ENCODE assay signal across 8 mouse cellular contexts in the genomic region with DNA sequence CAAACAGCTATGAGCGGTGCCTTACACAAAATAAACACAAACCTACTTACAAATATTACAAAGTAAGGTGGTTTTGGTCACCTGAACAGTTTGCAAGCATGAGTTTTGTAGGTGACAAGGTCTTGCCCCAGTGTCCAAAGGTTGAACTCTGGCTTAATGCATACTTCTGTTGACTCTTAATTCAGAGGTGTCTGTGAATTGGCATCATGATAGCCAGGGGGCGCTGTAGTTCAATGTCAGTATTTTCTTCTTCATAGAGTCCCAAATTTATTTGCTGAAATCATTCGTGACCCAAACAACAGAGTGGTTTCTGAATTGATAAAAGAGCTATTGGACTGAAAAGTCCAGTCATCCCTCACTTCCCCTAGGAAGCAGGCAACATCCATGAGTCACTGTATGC. TPM values are rescaled to one million over a fixed set of nuclear protein-coding genes. Genes with fewer than 3 reads are reported as not detected.
DNase-seq lines count a peak whose midpoint lies in the region; ATAC-seq and TF ChIP-seq lines count a peak whose summit lies in the region.

No protein-coding gene starts in this region.

- H3K27ac ChIP-seq in heart, embryonic 11.5 days (ENCODE audit: low read depth, low read length): no peak overlapping the region
- H3K27ac ChIP-seq in cerebellum, adult 2 months (ENCODE audit: insufficient read depth, low read length): no peak overlapping the region
- no peak overlapping the region for H3K27ac ChIP-seq in midbrain, postnatal 0 days (ENCODE audit: low read depth, low read length)

- peak; percentile 51; the same call in 1 of the 2 replicates for TF ChIP-seq CTCF in cerebellum, adult 2 months (IDR thresholded peaks at IDR 0.05; ENCODE audit: borderline replicate concordance, insufficient read depth, low read depth, low read length)
- peak; percentile 73 for TF ChIP-seq CTCF in midbrain, postnatal 0 days (IDR thresholded peaks at IDR 0.05)

- no peak for ATAC-seq in heart, embryonic 11.5 days (replicated peaks; ENCODE audit: insufficient number of reproducible peaks, low FRiP score, low TSS enrichment)
- no peak for ATAC-seq in midbrain, postnatal 0 days (ENCODE audit: low FRiP score)

- H3K4me1 ChIP-seq in heart, embryonic 11.5 days (ENCODE audit: control insufficient read depth, insufficient read depth, low read length): peaks cover 15% of the 10 kb centered on the region; the same call in 1 of the 2 replicates
- H3K4me1 ChIP-seq in cerebellum, adult 2 months (ENCODE audit: control insufficient read depth, insufficient read depth, low read length): no peaks in the 10 kb centered on the region
- no peaks in the 10 kb centered on the region for H3K4me1 ChIP-seq in midbrain, postnatal 0 days (ENCODE audit: insufficient read depth, low read length)

- no peak overlapping the region for H3K9ac ChIP-seq in heart, embryonic 11.5 days (ENCODE audit: low read depth, low read length)
- H3K9ac ChIP-seq in midbrain, postnatal 0 days (replicated peaks; ENCODE audit: low read length, poor library complexity, severe bottlenecking): no peak overlapping the region

- 40% methylated on average over 3 of the region's 3 CpGs for WGBS in heart, embryonic 11.5 days (ENCODE audit: insufficient replicate concordance)
- 37% methylated on average over 3 of the region's 3 CpGs for WGBS in cerebellum, adult 2 months
- 35% methylated on average over 3 of the region's 3 CpGs for whole genome bisulfite sequencing in midbrain, postnatal 0 days

- H3K36me3 ChIP-seq in heart, embryonic 11.5 days (ENCODE audit: control insufficient read depth, insufficient read depth, low read length): no peaks in the 10 kb centered on the region
- H3K36me3 ChIP-seq in midbrain, postnatal 0 days (ENCODE audit: insufficient read depth, low read length): no peaks in the 10 kb centered on the region

- H3K9me3 ChIP-seq in heart, embryonic 11.5 days (replicated peaks; ENCODE audit: control insufficient read depth, low read length): no peaks in the 10 kb centered on the region
- no peaks in the 10 kb centered on the region for H3K9me3 ChIP-seq in midbrain, postnatal 0 days (ENCODE audit: low read length)

- no peak for TF ChIP-seq POLR2A in cerebellum, adult 2 months (IDR thresholded peaks at IDR 0.05; ENCODE audit: borderline replicate concordance, insufficient read depth, low read length)

- H3K4me3 ChIP-seq in heart, embryonic 11.5 days (ENCODE audit: low read depth, low read length): no peak overlapping the region
- H3K4me3 ChIP-seq in cerebellum, adult 2 months (replicated peaks; ENCODE audit: insufficient read depth, low read depth, low read length): no peak overlapping the region
- H3K4me3 ChIP-seq in midbrain, postnatal 0 days (ENCODE audit: low read depth, low read length): no peak overlapping the region

- peak; percentile 90 for DNase-seq in heart, adult 11 months
- DNase-seq in MEL-GATA-1-ER (ENCODE audit: extremely low read depth, low read depth): peak; percentile 42
- DNase-seq in cerebellum, adult 2 months: peak; percentile 56 to 67
- peak; percentile 44 to 71 for DNase-seq in gastrocnemius, postnatal 36 days
- peak; percentile 52 to 85 for DNase-seq in layer of hippocampus, postnatal 25 days (ENCODE audit: extremely low spot score in 1 of 2, low spot score in 1 of 2)
- DNase-seq in midbrain, postnatal 0 days (ENCODE audit: low spot score): peak; percentile 72
- peak; percentile 74 to 91 for DNase-seq in spleen, postnatal 4 days (ENCODE audit: low spot score in 2 of 2)

- no peaks in the 10 kb centered on the region for H3K27me3 ChIP-seq in heart, embryonic 11.5 days (ENCODE audit: control insufficient read depth, insufficient read depth, low read length)
- H3K27me3 ChIP-seq in cerebellum, adult 2 months (ENCODE audit: control insufficient read depth, insufficient read depth, low read length): no peaks in the 10 kb centered on the region
- no peaks in the 10 kb centered on the region for H3K27me3 ChIP-seq in midbrain, postnatal 0 days (ENCODE audit: insufficient read depth, low read length)

- no peak overlapping the region for H3K4me2 ChIP-seq in heart, embryonic 11.5 days
- H3K4me2 ChIP-seq in midbrain, postnatal 0 days (ENCODE audit: low read depth, low read length, poor library complexity, severe bottlenecking): no peak overlapping the region

- intact Hi-C loops in gastrocnemius, postnatal 36 days (cut with DNase I): loop anchor here (5.0 to 10.0 kb wide), 2 partner anchors 91 to 154 kb away; a partner anchor contains a TSS

RNA-seq across cellular contexts. Expression of a gene that starts 50.2 kb away (rescaled TPM):
- polyA plus RNA-seq in heart, embryonic 11.5 days (2014; fragmentation: Nextera tagmentation; extraction: Ambion mirVana): 3.3 and 3.8 TPM in 2 replicates
- 1.4 and 1.9 TPM in 2 replicates for polyA plus RNA-seq in cerebellum, adult 2 months (2012; rRNA removed)
- 100 to 1,000 TPM; 252 to 293 TPM for total RNA-seq in gastrocnemius, postnatal 36 days (2021)
- 1 to 10 TPM; 1.6 to 2.3 TPM for total RNA-seq in layer of hippocampus, postnatal 25 days (2021)
- total RNA-seq in midbrain, postnatal 0 days (2014; rRNA removed): 0.22 and 0.57 TPM in 2 replicates
- polyA plus RNA-seq in midbrain, postnatal 0 days (2015; fragmentation: Nextera tagmentation; extraction: Ambion mirVana): 0.74 and 0.88 TPM in 2 replicates

RNA-seq across cellular contexts. Expression of a gene that starts 54.1 kb away (rescaled TPM):
- polyA plus RNA-seq in heart, embryonic 11.5 days (2014; fragmentation: Nextera tagmentation; extraction: Ambion mirVana): not detected in 2 replicates
- 18.5 and 22.6 TPM in 2 replicates for polyA plus RNA-seq in cerebellum, adult 2 months (2012; rRNA removed)
- total RNA-seq in gastrocnemius, postnatal 36 days (2021): not detected
- 1 to 10 TPM; 1.4 to 1.6 TPM for total RNA-seq in layer of hippocampus, postnatal 25 days (2021)
- total RNA-seq in midbrain, postnatal 0 days (2014; rRNA removed): 0.99 and 4.4 TPM in 2 replicates
- polyA plus RNA-seq in midbrain, postnatal 0 days (2015; fragmentation: Nextera tagmentation; extraction: Ambion mirVana): 4.8 and 6.0 TPM in 2 replicates

Comparison
In these comparisons a context has a peak if more than half of its experiments do, and no peak if none do; other contexts are left out.
1. RNA of a gene that starts 50.2 kb away (total RNA-seq): 252 to 293 TPM in gastrocnemius, postnatal 36 days; 1.6 to 2.3 TPM in layer of hippocampus, postnatal 25 days and 0.22 to 0.57 TPM in midbrain, postnatal 0 days; every median in the first group is over 10 times any median in the second.
2. Peak in every context shown above with its lines, with median percentiles within 50 percentile points of each other: DNase-seq.